ENCODE assay signal across 10 mouse cellular contexts in the genomic region with DNA sequence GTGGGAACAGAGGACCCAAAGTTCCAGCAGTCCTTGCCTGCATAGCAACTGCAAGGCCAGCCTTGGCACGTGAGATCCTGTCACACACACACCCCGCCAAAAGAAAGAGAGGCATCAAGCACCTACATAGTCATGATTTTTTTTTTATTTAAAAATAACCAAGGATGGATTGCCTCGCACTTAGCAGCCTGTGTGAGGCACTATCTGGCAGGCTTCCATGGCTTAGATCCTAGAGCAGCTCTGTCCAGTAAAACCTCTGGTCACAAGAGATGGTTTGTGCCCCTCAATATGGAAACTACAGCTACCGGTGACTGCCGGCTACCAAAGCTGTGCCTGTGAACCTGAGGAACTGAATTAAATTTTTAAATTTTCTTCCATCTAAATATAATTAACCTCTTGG.
"Had no signal": no experiment of that assay in that cellular context is flagged by ENCODE, and none has a peak within 500 bp of the region (broad histone marks: within the 10 kb centered on the region; RNA-seq: fewer than 3 reads in every experiment).

No protein-coding gene starts in this region.

- ATAC-seq: midbrain, embryonic 13.5 days had no signal

- H3K36me3 ChIP-seq: kidney, embryonic 15.5 days; liver, embryonic 15.5 days; lung, embryonic 15.5 days; midbrain, embryonic 13.5 days; stomach, embryonic 15.5 days had no signal

- H3K4me3 ChIP-seq: kidney, embryonic 15.5 days; liver, embryonic 15.5 days; lung, embryonic 15.5 days; midbrain, embryonic 13.5 days; stomach, embryonic 15.5 days had no signal

- DNase-seq: kidney, postnatal 14 days; right cerebral cortex, postnatal 14 days; thymus, adult 2 months; thymus, postnatal 25 days had no signal

- H3K4me2 ChIP-seq: kidney, embryonic 15.5 days; liver, embryonic 11.5 days; liver, embryonic 15.5 days; lung, embryonic 15.5 days; midbrain, embryonic 13.5 days; stomach, embryonic 15.5 days had no signal

- H3K4me1 ChIP-seq: kidney, embryonic 15.5 days; liver, embryonic 15.5 days; lung, embryonic 15.5 days; stomach, embryonic 15.5 days had no signal

- H3K27me3 ChIP-seq: kidney, embryonic 15.5 days; liver, embryonic 15.5 days; lung, embryonic 15.5 days; midbrain, embryonic 13.5 days; stomach, embryonic 15.5 days had no signal

- H3K9ac ChIP-seq: kidney, embryonic 15.5 days; liver, embryonic 15.5 days; lung, embryonic 15.5 days; midbrain, embryonic 13.5 days; stomach, embryonic 15.5 days had no signal

- H3K27ac ChIP-seq: kidney, embryonic 15.5 days; liver, embryonic 15.5 days; lung, embryonic 15.5 days; stomach, embryonic 15.5 days had no signal

- H3K9me3 ChIP-seq: kidney, embryonic 15.5 days; liver, embryonic 15.5 days; lung, embryonic 15.5 days; midbrain, embryonic 13.5 days; stomach, embryonic 15.5 days had no signal
